Mouse (Mus musculus): Measurements from ENCODE around the gene Jun. TPM values are rescaled to one million over a fixed set of nuclear protein-coding genes. Genes with fewer than 3 reads are reported as not detected.

Gene Jun
- polyA plus RNA-seq, 1 experiment from 2014 or later = 118 TPM

DNA sequence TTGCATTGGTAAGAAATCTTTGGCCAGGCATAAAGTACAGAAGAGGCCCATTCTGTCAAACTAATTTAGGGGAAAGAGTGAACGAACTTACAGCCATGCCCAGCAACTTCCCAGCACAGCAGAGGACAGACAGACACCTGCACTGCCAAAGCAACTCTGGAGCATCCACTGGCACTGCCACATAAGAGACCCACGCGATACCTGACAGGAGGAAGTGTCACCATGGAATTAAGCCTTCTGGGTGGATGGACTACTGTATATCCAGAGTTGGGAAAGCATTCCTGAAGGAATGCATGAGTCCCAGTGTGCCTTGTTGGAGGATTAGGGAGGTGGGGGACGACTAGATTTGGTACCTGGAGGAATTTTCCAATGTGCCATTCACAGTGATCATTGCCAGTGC is 39.5 kb upstream of the Jun start:
- ATAC-seq (ENCODE audit: insufficient number of reproducible peaks, insufficient read depth, low FRiP score, low TSS enrichment) = no peak
- Histone ChIP-seq H3K9ac (no peak overlapping the region), H3K27ac (no peak overlapping the region), H3K9me3 (no peaks in the 10 kb centered on the region), H3K4me3 (no peak overlapping the region), H3K36me3 (no peaks in the 10 kb centered on the region), H3K27me3 (no peaks in the 10 kb centered on the region), H3K4me1 (peaks cover 4% of the 10 kb centered on the region; the same call in 1 of the 2 replicates), H3K4me2 (replicated peaks) (no peak overlapping the region)
- 82% methylated on average over 4 of the region's 4 CpGs for WGBS

DNA sequence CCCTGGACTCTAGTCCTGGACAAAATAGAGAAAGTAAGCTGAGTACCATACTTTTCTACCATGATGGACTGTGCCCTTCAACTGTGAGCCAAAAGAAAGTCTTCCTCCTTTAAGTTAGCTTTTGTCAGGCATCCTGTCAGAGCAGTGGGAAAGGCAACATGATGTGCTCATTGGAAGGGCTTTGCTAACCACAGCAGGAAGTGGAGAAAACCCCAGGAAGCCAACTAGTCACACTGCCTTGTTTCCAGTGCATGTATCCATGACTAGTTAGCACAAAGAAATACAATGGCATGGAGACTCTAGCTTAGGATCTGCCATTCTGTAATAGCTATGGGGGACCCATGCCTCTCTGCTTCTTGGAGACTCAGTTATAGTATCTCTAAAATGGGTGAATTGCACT is 37.9 kb upstream of the Jun start:
- Histone ChIP-seq H3K9me3 (no peaks in the 10 kb centered on the region), H3K36me3 (no peaks in the 10 kb centered on the region), H3K4me3 (no peak overlapping the region), H3K4me2 (replicated peaks) (no peak overlapping the region), H3K27me3 (no peaks in the 10 kb centered on the region), H3K27ac (no peak overlapping the region), H3K9ac (no peak overlapping the region), H3K4me1 (peaks cover 4% of the 10 kb centered on the region; the same call in 1 of the 2 replicates)
- ATAC-seq (ENCODE audit: insufficient number of reproducible peaks, insufficient read depth, low FRiP score, low TSS enrichment) = no peak

DNA sequence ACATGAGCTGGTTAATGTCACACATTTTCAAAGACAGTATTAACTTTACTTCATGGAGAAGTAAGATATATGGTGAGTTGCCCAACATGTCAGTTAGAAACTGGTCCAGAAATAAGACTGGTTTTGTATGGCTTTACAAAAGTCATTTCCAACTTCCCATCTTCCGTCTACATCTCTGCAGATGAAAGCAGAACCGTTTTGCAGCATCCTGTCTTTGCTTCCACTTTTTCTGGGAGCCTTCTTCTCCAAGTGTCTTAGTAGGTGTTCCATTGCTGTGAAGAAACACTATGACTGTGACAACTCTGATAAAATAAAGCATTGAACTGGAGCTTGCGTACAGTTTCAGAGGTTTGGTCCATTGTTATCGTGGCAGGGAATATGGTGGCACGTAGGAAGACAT is 37.0 kb upstream of the Jun start:
- Histone ChIP-seq H3K27me3 (no peaks in the 10 kb centered on the region), H3K36me3 (no peaks in the 10 kb centered on the region), H3K9ac (no peak overlapping the region), H3K27ac (no peak overlapping the region), H3K9me3 (no peaks in the 10 kb centered on the region), H3K4me2 (replicated peaks) (no peak overlapping the region), H3K4me1 (peaks cover 4% of the 10 kb centered on the region; the same call in 1 of the 2 replicates), H3K4me3 (no peak overlapping the region)
- WGBS = 94% methylated on average over 5 of the region's 5 CpGs
- ATAC-seq (ENCODE audit: insufficient number of reproducible peaks, insufficient read depth, low FRiP score, low TSS enrichment) = no peak

DNA sequence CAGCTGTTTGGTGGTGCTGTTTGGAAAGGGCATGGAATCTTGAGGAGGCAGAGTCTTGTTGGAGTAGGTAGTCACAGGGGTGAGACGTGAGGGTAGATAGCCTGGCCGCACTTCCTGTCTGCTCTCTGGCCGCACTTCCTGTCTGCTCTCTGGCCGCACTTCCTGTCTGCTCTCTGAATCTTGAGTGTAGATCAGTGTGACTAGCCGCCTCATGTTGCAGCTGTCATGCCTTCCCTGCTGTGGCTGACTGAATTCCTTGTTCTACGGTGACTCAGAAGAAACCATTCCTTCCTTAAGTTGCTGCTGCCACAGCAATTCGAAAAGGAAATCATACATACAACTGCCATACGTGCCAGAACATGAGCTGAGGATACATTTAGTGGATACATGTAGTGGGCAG is 31.9 kb upstream of the Jun start:
- no peaks in the 10 kb centered on the region for H3K36me3 ChIP-seq
- no peaks in the 10 kb centered on the region for H3K9me3 ChIP-seq
- WGBS = 79% methylated on average over 8 of the region's 8 CpGs
- no peak overlapping the region for H3K27ac ChIP-seq
- no peak overlapping the region for H3K9ac ChIP-seq
- H3K27me3 ChIP-seq = no peaks in the 10 kb centered on the region
- no peak overlapping the region for H3K4me2 ChIP-seq (replicated peaks)
- peaks cover 11% of the 10 kb centered on the region for H3K4me1 ChIP-seq
- no peak overlapping the region for H3K4me3 ChIP-seq
- no peak for ATAC-seq (ENCODE audit: insufficient number of reproducible peaks, insufficient read depth, low FRiP score, low TSS enrichment)

DNA sequence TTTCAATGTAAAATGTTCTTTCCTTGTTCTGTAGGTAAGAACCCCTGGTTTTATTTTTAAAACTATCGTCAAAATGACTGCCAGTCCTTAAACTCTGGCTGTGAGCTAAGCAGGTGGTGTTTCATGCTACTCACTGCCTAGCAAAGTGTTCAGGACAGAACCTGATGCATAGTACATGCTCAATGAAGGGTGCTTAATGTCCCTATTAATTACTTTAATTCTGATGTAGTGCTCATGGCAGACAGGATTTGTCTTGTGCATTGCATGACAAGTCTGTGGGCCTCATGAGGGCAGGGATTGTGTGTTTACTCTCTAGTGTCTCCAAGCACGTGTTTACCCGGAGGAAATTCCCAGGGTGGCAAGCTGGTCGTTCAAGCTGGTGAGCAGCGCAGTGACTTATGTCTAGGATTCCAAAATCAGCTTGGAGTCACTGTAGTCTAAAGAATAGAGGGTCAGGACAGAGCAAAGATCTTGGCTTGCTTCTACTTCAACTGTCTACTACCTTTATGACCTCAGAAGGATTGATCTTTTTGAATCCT is 31.2 kb upstream of the Jun start:
- no peak overlapping the region for H3K27ac ChIP-seq
- H3K36me3 ChIP-seq = no peaks in the 10 kb centered on the region
- no peak for ATAC-seq (ENCODE audit: insufficient number of reproducible peaks, insufficient read depth, low FRiP score, low TSS enrichment)
- H3K9me3 ChIP-seq = no peaks in the 10 kb centered on the region
- H3K9ac ChIP-seq = no peak overlapping the region
- WGBS = 78% methylated on average over 5 of the region's 5 CpGs
- no peak overlapping the region for H3K4me2 ChIP-seq (replicated peaks)
- H3K4me1 ChIP-seq = peaks cover 11% of the 10 kb centered on the region
- no peak overlapping the region for H3K4me3 ChIP-seq
- no peaks in the 10 kb centered on the region for H3K27me3 ChIP-seq

DNA sequence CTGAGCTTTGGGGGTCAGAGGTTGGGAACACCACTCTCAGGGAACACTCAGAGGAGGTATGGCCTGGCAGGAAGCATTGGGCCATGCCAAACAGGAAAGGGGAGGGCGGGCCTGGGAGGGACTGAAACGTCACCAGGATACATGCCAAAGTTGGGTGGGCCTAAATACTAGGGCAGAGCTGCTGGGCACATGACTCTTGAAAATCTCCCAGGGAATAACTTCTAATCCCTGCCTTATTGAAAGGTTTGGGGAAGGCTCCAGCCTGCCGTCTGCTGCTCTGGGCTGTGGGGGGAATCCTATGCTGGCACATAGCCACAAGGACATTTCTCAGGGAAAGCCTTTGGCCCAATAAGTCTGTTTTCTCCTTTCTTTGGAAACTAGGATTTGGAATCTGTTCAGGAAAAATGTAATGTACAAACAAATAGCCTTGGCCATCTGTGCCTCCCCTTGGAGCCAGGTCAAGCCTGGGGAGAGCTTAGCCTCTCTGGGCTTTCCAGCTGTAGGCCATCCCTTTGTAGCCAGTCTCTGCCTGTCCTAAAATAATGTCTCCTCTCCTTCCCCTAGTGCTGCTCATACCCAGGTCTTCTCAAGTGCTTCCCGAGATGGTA is 30.6 kb upstream of the Jun start:
- 69% methylated on average over 4 of the region's 4 CpGs for WGBS
- Histone ChIP-seq H3K4me3 (no peak overlapping the region), H3K4me1 (peaks cover 11% of the 10 kb centered on the region), H3K9me3 (no peaks in the 10 kb centered on the region), H3K9ac (no peak overlapping the region), H3K36me3 (no peaks in the 10 kb centered on the region), H3K27ac (no peak overlapping the region; the same call in 1 of the 2 replicates), H3K4me2 (replicated peaks) (no peak overlapping the region), H3K27me3 (no peaks in the 10 kb centered on the region)
- ATAC-seq (ENCODE audit: insufficient number of reproducible peaks, insufficient read depth, low FRiP score, low TSS enrichment) = no peak

DNA sequence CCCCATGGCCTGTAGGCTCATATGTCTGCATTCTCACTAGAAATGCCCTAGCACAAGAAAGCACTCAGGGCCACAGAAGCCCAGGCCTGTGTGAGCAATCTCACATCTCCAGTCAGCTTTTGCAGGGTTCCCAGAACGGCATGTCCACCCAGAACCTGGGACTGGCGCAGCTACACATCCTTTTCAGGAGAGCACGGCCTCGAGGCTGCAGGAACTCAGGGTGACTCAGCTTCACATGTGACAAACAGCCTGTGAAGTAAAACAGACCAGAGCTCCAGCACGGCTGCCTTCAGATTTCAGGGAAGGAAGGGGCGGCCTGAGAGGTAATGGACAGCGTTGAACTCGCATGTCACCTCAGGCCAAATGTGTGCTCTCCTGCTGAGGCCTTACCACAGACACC is 29.6 kb upstream of the Jun start:
- H3K4me2 ChIP-seq (replicated peaks) = no peak overlapping the region
- WGBS = 53% methylated on average over 8 of the region's 8 CpGs
- peak overlapping the region; percentile 26; the same call in 1 of the 2 replicates for H3K27ac ChIP-seq
- H3K9me3 ChIP-seq = no peaks in the 10 kb centered on the region
- H3K27me3 ChIP-seq = no peaks in the 10 kb centered on the region
- H3K9ac ChIP-seq = no peak overlapping the region
- H3K36me3 ChIP-seq = no peaks in the 10 kb centered on the region
- ATAC-seq (ENCODE audit: insufficient number of reproducible peaks, insufficient read depth, low FRiP score, low TSS enrichment) = no peak
- peaks cover 11% of the 10 kb centered on the region for H3K4me1 ChIP-seq
- H3K4me3 ChIP-seq = no peak overlapping the region

DNA sequence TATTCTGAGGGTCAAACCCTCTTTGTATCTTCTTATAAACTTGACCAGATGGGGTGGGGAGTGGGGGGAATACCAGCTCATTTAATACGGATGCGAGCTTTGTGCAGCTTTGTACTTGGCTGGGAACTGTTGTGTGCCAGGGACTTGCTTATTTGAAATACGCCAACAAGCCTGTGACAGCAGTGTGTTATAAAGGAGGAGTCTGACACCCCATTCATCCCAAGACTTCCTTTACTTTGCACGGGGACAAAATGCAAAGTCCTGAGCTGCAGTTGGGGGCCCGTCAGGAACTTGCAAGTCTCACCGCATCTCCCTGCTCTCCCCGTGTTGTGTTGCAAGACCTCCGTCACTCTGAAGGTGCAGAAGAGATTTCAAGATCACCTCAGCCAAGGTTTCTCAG is 26.6 kb upstream of the Jun start:
- no peak overlapping the region for H3K4me3 ChIP-seq
- ATAC-seq (ENCODE audit: insufficient number of reproducible peaks, insufficient read depth, low FRiP score, low TSS enrichment) = no peak
- H3K4me1 ChIP-seq = peaks cover 11% of the 10 kb centered on the region
- no peaks in the 10 kb centered on the region for H3K36me3 ChIP-seq
- H3K4me2 ChIP-seq (replicated peaks) = no peak overlapping the region
- H3K27ac ChIP-seq = no peak overlapping the region
- no peak overlapping the region for H3K9ac ChIP-seq
- no peaks in the 10 kb centered on the region for H3K27me3 ChIP-seq
- H3K9me3 ChIP-seq = no peaks in the 10 kb centered on the region
- WGBS = 78% methylated on average over 8 of the region's 8 CpGs

DNA sequence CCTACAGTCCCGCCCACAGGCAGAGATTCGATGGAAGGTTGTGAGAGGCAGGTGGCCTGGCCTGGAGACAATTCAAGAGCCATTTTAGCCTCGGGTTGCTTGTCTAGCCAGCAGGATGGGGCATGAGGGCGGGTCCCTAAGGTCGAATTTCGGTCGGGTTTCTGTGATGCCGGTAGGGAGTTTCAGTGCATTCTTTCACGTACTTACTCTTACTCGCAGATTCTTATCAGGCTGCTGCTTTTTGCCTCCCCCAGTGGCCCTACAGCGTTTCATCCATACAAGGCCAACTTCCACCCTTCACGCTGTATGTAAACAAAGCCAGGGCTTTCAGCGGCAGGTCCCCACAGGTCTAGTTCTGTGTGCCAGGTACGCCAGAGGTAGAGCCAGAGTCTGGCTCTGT is 24.3 kb upstream of the Jun start:
- Histone ChIP-seq H3K4me3 (no peak overlapping the region), H3K27me3 (no peaks in the 10 kb centered on the region), H3K4me1 (peaks cover 4% of the 10 kb centered on the region; the same call in 1 of the 2 replicates), H3K36me3 (no peaks in the 10 kb centered on the region), H3K4me2 (replicated peaks) (no peak overlapping the region), H3K27ac (no peak overlapping the region), H3K9me3 (no peaks in the 10 kb centered on the region), H3K9ac (no peak overlapping the region)
- WGBS = 38% methylated on average over 14 of the region's 14 CpGs
- no peak for ATAC-seq (ENCODE audit: insufficient number of reproducible peaks, insufficient read depth, low FRiP score, low TSS enrichment)

DNA sequence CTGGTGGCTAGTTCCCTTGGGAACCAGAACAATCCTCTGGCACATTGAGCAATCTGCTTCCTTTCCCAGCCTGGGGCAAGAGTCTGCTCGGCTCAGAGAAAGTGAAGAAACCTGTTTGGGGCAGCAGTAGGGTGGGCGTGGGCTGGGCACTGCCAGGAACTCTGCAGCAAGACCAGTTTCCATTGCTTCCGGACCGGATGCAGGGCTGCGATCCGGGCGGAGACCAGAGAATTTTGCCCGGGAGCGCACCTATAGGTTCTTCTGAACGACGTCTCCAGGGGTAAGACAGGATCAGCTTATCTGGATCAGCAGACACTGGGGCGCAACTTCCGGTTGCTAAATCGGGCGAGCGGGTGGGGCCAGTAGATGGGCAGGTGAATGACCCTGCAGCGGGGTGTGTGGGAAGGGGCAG is 23.6 kb upstream of the Jun start:
- H3K36me3 ChIP-seq = no peaks in the 10 kb centered on the region
- H3K4me2 ChIP-seq (replicated peaks) = no peak overlapping the region
- H3K9ac ChIP-seq = no peak overlapping the region
- ATAC-seq (ENCODE audit: insufficient number of reproducible peaks, insufficient read depth, low FRiP score, low TSS enrichment) = no peak
- H3K4me1 ChIP-seq = peaks cover 4% of the 10 kb centered on the region; the same call in 1 of the 2 replicates
- no peak overlapping the region for H3K4me3 ChIP-seq
- H3K27ac ChIP-seq = no peak overlapping the region
- H3K27me3 ChIP-seq = no peaks in the 10 kb centered on the region
- no peaks in the 10 kb centered on the region for H3K9me3 ChIP-seq
- WGBS = 85% methylated on average over 17 of the region's 17 CpGs

DNA sequence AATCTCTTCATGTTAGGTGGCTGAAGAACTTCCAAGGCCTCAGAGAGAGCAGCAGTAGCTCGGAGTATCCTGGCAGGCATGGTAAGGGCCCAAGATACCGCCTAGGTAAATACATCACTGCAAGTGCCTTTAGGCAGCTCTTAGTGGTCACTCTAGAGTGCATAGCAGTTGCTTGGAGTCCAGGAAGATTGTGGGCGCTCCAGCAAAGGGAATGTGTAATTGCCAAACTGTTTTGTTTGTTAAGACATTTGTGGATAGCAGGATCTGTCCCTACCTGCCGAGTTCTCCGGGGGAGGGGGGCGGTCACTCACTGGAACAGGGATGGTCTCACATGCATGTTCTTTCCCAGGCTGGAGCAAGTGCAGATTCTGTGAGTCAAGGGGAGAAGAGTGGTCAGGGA is 22.3 kb upstream of the Jun start:
- no peaks in the 10 kb centered on the region for H3K9me3 ChIP-seq
- 90% methylated on average over 6 of the region's 6 CpGs for WGBS
- no peak overlapping the region for H3K4me2 ChIP-seq (replicated peaks)
- no peaks in the 10 kb centered on the region for H3K27me3 ChIP-seq
- no peak overlapping the region for H3K27ac ChIP-seq
- H3K36me3 ChIP-seq = no peaks in the 10 kb centered on the region
- H3K9ac ChIP-seq = no peak overlapping the region
- ATAC-seq (ENCODE audit: insufficient number of reproducible peaks, insufficient read depth, low FRiP score, low TSS enrichment) = no peak
- H3K4me1 ChIP-seq = peaks cover 8% of the 10 kb centered on the region; the same call in 1 of the 2 replicates
- H3K4me3 ChIP-seq = no peak overlapping the region

DNA sequence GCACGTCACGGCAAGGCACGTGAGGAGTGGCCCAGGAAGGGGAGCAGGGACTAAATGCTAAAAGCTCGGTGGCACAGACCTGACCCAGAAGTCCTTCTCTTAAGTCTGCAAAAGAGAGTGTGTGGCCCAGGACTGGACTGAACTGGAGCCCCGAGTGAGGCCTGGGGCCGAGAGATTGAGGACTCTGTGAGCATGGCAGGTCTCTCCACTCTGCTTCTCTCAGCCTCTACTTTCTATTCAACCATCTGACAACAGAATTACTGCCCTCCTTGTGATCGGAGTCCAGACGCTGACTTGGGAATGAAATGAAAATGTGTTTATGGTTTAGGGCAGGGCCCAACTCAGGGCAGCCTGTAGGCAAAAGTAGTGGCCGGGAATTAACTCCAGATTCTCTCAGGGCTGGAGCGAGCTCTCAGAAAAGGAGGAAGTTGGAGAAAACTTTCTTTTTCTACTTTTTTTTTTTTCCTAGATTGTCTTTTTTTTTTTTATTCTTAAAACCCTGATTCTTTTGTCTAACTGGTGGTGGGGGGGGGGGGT is 21.3 kb upstream of the Jun start:
- peaks cover 8% of the 10 kb centered on the region; the same call in 1 of the 2 replicates for H3K4me1 ChIP-seq
- ATAC-seq (ENCODE audit: insufficient number of reproducible peaks, insufficient read depth, low FRiP score, low TSS enrichment) = no peak; the same call in 1 of the 2 replicates
- H3K27me3 ChIP-seq = no peaks in the 10 kb centered on the region
- no peaks in the 10 kb centered on the region for H3K9me3 ChIP-seq
- no peak overlapping the region for H3K4me3 ChIP-seq
- no peak overlapping the region for H3K9ac ChIP-seq
- WGBS = 20% methylated on average over 10 of the region's 10 CpGs
- no peaks in the 10 kb centered on the region for H3K36me3 ChIP-seq
- H3K27ac ChIP-seq = peak overlapping the region; percentile 73
- H3K4me2 ChIP-seq (replicated peaks) = no peak overlapping the region

Data from embryonic facial prominence, embryonic 12.5 days (tissue).